Mouse (Mus musculus) retina, postnatal 7 days (tissue): Measurements from ENCODE around the gene Pde7b.

ENCODE experiments used
- DNase-seq: peaks from one replicate; pipeline ENCODE4 v3.0.0-alpha.2; 2012; ENCODE audit warnings: low read depth, low spot score

The Pde7b gene

DNA sequence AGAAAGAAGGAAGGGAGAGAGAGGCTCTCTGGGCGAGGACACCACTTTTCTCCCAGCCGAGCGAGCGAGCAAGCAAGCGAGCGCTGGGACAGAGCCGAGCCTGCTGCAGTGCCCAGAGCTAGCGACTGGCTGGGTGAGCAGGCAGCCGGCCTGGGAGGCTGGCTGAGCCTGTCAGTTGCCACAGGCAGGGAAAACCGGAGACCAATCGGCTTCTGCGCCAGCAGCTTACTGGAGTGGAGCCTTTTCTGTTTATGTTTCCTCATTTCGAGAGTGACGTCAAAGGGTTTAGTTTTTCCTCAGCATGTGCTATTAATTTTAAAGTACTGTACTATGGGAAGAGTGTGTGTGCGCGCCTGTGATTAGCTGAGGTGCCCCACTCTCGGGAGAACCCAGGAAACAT is at the start of gene Pde7b:
Gene Pde7b (minus strand): TSS at position 173 of the 400 bp plus-strand sequence.
- peak; percentile 44 for DNase-seq

DNA sequence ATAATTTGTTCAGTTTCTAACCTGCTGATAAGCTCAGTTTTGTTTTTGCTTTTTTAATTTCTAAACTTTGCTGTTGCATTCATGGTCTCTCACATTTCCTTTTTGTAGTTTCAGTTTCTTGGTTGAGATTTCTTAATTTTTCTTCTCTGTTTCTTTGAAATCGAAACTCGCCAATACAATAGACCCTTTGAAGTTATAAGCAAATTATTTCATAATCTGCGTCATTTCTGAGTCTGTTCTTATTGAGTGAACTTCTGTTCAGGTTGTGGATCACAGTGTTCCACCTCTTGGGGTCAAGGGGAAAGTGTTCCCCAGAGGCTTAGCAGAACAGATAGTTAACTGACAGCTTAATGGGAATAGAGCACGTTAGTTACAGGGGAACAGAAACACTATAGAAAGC is 47.2 kb upstream of the Pde7b start:
- no peak for DNase-seq

DNA sequence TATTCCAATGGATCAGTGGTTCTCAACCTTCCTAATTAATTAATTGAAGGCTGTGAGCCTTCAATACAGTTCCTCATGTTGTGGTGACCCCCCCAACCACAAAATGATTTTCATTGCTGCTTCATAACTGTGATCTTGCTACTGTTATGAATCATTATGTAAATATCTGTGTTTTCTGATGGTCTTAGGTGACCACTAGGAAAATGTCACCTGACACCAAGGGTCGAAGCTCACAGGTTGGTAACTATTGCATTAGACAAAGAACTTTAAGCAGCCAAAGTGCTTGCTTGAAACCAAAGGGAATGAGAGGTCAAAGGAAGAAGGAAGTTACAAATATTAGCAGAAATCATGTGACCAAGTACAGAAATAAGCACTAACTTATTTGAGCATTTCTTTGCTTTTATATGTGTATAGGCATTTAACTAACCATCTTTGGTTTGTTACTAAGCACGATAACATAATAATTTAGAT is 45.6 kb upstream of the Pde7b start:
- DNase-seq = no peak

DNA sequence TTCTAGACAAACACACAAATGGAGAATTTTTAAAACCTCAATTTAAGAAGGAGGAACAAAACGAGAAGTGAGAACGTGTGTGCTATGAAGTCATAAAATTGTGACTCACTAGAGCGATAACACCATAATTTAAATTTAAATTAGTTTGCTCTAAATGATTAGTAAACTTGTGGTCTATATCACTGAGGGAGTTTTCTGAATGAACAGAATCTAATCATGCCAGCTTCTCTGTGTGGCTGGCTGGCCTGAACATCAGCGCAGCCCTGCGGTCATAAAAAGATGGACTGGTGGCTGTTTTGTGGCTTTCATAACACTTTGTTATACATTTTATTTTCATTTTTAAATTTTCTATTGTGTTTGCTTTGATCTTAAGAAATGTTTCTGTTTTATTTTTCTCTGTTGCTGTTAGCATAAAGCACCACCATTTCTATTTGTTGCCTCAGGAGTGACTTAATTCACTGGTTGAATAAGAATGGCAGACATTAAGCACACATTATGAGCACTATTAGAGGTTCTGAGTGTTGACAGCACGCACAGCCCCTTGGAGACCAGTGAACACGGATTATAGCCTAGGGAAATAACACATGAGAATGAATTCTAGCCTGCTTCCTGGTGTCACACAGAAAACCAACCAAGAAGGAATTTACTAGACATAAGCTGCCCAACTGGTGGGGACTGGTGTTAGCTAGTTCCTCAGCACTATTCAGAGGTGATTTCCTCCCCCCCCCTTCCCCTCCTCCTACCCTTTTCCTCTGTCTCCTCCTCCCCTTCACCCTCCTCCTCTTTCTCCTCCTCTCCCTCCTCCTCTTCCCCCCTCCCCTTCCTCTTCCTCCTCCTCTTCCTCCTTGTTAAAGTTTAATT is 44.9 kb upstream of the Pde7b start:
- no peak for DNase-seq

- no peak for DNase-seq
Observed at GRCm38 (mm10) chr10:20764352-20764751, 39.5 kb upstream of the Pde7b start.

DNA sequence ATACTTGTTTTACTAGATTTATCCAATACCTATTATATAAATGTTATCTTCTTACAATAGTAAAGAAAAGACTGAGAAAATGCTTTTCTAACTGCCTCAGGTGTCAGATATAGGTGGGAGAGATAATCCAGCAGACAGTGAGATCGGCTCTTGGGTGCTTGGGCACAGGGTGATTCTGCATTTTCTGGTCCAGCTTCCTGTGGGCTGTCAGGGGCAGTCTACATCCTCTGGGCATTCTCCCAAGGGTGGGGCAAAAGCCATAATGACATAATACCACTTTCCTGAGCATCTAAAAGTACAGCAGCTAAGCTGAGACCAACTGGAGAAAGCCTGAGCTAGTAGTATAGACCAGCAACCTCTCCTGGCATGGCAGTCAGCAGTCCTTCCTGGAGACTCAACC is 34.1 kb upstream of the Pde7b start:
- no peak for DNase-seq

DNA sequence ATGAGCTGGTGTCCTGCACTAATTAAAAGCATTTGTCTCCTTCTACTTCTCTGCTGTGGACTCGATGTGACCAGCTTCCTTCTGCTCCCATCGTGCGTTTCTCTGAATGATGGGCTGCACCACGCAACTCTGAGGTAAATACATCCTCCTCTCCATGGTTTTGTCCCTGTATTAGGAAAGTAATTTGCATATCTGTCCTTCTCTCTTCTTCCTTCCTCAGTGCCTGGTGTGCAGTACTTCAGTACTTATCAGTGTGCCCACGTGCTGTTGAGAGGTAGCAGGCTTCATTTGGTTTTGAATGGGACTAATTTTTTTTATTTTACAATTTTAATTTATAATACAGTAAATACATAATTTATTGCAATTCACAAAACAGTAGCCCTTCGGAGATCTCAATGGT is 33.4 kb upstream of the Pde7b start:
- no peak for DNase-seq

- DNase-seq = no peak
Observed at GRCm38 (mm10) chr10:20756219-20756618, 31.3 kb upstream of the Pde7b start.

DNA sequence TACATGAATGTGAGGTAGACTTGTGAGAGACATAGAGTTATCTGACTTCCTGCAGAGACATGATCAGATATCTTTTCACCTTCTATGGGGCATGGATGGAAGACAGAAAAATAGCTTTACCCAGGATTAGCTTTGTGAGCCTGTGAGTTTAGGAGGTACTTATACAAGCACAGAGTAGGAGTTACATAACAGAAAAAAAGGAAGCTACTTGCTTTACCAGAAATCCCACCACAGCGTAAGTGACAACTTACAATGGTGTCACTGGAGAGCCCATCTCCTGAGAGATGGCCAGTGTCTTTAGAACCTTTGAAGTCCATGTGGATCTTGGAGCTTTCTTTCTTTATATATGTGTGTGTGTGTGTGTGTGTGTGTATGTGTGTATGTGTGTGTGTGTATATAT is 28.0 kb upstream of the Pde7b start:
- no peak for DNase-seq

DNA sequence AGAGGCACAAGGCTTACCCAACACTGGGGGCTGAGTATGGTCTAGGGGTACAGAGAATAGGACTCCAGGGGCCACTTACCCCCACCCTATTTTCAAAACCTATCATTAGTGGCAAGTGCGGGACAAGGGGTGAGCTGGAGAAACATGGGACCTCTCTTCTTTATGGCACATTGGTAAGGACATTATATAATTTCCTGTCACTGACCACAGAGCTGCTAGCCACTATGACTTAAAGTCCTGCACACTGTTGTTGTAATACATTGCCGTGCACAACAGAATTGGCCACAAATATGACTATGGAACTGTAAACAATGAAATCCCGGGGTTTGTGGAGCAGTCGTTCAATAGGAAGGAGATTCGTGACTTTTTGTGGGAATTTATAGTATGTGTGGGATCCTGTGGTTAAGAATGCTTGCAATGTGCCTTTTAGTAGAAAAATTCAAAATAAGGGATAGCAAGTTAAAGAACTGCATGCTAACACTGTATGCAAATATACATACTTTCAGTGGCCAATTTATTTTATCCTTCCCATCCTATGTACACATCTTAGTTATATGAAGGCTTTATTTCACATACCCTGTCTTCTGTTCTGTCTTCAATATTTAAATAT is 25.9 kb upstream of the Pde7b start:
- no peak for DNase-seq

DNA sequence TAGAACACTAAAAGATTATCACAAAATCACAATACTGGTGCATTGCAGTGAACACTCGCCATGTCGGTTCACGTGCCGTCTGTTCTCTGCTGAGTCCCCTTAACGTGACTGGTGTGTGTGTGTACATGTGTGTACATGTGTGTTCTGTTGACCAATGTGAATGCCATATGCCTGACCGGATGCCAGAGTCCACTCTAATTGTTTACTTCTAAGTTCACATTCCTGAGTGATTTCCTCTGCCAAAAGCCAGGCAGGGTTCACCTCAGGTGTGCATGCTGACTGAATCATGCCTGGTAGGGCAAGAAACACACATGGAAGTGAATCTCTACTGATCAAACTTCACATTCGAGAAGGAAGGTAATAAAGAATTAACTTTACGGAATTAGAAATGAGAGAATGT is 24.1 kb upstream of the Pde7b start:
- DNase-seq = no peak

GRCm38 (mm10) chr10:20747229-20747628 is 22.4 kb upstream of the Pde7b start:
- no peak for DNase-seq

DNA sequence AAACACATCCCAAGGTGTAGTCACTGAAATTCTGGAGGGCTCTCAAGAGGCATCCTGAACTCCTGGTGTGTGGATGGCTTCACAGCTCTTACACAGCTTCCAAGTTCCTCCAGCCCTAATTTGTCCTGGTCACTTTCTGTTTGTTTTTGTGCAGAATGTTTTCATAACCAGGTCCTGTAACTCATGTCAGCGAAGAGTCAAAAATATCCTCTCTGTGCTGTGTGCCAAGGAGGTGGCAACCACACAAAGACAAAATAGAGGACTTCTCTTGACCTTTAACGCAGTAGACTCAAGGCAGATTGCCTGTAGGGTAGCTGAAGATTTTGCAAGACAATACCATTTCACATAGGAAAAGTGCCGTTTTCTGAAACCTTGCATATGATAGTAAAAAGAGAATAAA is 14.9 kb upstream of the Pde7b start:
- DNase-seq = no peak

DNA sequence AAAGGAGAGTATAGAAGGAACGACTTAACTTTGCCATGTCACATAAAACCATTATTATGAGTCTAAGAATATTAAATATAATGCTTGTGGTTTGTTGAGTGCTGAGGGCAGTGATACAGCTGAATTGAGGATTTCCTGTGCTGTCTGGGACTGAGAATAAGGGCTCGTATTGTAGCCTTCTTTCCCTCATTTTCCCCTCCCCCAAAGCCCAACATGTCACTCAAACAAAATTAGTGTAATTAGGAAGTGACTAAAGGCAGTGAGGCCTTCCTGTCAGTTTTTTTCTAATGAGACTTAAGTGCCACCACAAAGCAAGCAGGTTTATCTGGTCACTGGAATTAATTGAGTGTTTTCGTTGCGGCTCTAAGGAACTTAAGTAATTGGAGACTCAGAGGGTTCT is 12.3 kb upstream of the Pde7b start:
- DNase-seq = no peak

GRCm38 (mm10) chr10:20735775-20736449 is 11.0 kb upstream of the Pde7b start:
- DNase-seq = no peak

- DNase-seq = no peak
Observed at GRCm38 (mm10) chr10:20733576-20733975, 8.7 kb upstream of the Pde7b start.

GRCm38 (mm10) chr10:20732180-20732579 is 7.3 kb upstream of the Pde7b start:
- no peak for DNase-seq

DNA sequence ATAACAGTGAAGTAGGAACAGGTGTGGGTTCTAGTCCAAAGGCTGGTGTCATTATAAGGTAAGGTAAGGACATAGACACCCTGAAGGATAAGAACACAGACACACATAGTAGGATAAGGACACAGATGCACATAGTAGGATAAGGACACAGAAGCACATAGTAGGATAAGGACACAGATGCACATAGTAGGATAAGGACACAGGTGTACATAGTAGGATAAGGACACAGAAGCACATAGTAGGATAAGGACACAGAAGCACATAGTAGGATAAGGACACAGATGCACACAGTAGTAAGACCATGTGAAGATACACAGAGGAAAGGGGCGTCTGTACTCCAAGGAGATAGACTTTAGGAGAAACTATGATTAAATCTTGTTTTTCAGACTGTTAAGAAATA is 5.2 kb upstream of the Pde7b start:
- no peak for DNase-seq

GRCm38 (mm10) chr10:20725384-20725983 is 606 bp upstream of the Pde7b start:
- DNase-seq = no peak

GRCm38 (mm10) chr10:20724451-20724850 is 427 bp downstream of the Pde7b start:
- DNase-seq = no peak

DNA sequence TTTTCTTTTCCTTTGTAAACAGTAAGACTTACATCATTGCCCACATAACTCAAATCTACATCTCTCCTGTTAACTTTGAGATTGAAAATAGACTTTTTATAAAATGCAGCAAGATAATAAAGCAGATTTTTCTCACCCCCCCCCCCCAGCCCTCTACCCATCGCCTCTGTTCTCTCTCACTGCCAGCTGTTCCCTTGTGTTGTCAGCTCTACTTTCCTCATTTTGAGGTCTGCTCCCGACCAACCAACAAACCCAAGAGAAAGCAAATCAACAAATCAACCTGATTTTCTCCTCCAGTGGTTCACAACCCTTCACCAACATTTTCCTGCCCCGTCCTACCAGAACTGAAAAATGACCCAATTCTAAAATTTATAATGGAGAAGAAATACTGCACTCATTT is 916 bp downstream of the Pde7b start:
- DNase-seq = no peak

DNA sequence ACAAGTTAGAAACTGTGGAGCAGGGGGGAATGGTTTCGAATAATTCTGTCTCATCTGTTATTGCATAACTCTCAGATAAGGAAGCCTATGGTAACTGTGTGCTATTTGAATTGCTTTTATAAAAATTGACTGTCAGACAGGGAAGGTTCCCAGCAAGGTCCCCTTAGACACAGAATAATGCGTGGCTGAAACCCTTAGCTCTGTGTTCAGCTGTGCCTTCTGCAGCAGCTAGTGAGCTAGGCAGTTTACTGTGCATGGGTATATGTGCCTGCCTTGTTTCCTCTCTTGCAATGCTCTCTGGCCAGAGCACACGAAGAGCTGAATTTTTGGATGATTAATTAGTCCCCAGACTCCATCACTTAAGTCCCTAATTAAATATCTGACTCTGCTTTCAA is 1.4 kb downstream of the Pde7b start:
- DNase-seq = no peak
